Mouse (Mus musculus): ENCODE results near the gene Tbx15. TPM values are rescaled to one million over a fixed set of nuclear protein-coding genes. Genes with fewer than 3 reads are reported as not detected.

The Tbx15 gene
- polyA plus RNA-seq, 1 experiment = 0.19 TPM

DNA sequence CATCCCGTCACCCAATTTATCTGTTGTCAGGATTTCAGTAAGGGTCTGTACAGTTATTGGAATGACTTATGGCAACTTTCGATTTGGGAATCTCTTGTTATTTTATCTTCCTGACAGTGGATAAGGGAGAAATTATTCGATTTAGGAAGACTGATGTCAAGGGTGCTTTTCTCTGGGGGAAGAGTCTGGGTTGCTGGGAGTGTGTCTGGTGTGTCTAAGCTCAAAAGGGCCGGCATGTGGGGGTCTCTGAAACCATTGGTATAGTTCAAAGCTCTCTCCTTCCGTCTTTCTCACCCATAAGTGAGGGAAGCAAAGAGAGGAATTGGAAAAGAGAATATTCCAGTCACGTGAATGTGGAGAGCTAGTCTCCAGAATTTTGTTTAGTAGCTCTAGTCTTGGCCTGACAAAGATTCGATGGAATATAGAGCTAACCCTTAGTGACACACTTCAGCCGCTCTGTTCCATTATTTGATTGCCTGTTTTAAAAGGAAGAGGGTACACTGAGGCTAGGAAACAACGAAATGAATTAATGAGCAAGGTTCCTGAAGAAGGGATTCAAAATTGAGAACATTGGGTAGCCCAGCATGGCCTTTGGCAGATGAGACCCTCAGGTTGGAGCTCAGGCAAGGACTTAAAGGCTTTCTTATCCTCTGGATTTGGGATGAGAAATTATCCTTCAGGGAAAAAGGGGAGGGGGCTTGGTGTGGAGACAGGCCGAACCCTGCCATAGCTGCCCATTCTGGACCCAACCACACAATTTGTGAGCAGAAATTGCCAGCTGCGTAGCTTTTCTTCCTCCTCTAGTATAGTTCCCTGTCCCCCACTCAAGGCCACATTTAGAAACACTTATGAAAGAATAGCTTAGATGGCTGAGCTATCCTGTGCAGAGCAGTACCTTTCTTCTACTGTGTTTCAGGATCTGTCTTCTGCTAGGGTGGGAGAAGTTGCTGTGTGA, 15.5 kb downstream of the Tbx15 start:
- TF ChIP-seq CTCF (IDR thresholded peaks at IDR 0.05; ENCODE audit: control insufficient read depth, insufficient read depth, insufficient replicate concordance, low read depth, low read length) (no peak), POLR2A (IDR thresholded peaks at IDR 0.05; ENCODE audit: control insufficient read depth, low read depth, low read length) (no peak)
- no peak overlapping the region for H3K27ac ChIP-seq (ENCODE audit: control insufficient read depth, insufficient read depth, low read depth, low read length)
- H3K4me1 ChIP-seq (ENCODE audit: control insufficient read depth, insufficient read depth, low read length) = peaks cover 15% of the 10 kb centered on the region
- H3K27me3 ChIP-seq (ENCODE audit: control insufficient read depth, insufficient read depth, low read length) = peaks cover 23% of the 10 kb centered on the region
- no peak overlapping the region for H3K4me3 ChIP-seq (ENCODE audit: control insufficient read depth, low read depth, low read length)
- no peaks in the 10 kb centered on the region for H3K36me3 ChIP-seq (ENCODE audit: control insufficient read depth, insufficient read depth, low read length)

GRCm38 (mm10) chr3:99256366-99256750, 16.2 kb downstream of the Tbx15 start:
- Histone ChIP-seq H3K27ac (ENCODE audit: control insufficient read depth, insufficient read depth, low read depth, low read length) (no peak overlapping the region), H3K36me3 (ENCODE audit: control insufficient read depth, insufficient read depth, low read length) (no peaks in the 10 kb centered on the region), H3K27me3 (ENCODE audit: control insufficient read depth, insufficient read depth, low read length) (peaks cover 25% of the 10 kb centered on the region), H3K4me3 (ENCODE audit: control insufficient read depth, low read depth, low read length) (no peak overlapping the region), H3K4me1 (ENCODE audit: control insufficient read depth, insufficient read depth, low read length) (peaks cover 18% of the 10 kb centered on the region)
- no peak for TF ChIP-seq POLR2A (IDR thresholded peaks at IDR 0.05; ENCODE audit: control insufficient read depth, low read depth, low read length)
- no peak for TF ChIP-seq CTCF (IDR thresholded peaks at IDR 0.05; ENCODE audit: control insufficient read depth, insufficient read depth, insufficient replicate concordance, low read depth, low read length)

- TF ChIP-seq CTCF (IDR thresholded peaks at IDR 0.05; ENCODE audit: control insufficient read depth, insufficient read depth, insufficient replicate concordance, low read depth, low read length) (no peak), POLR2A (IDR thresholded peaks at IDR 0.05; ENCODE audit: control insufficient read depth, low read depth, low read length) (no peak)
- H3K36me3 ChIP-seq (ENCODE audit: control insufficient read depth, insufficient read depth, low read length) = no peaks in the 10 kb centered on the region
- no peak overlapping the region for H3K4me3 ChIP-seq (ENCODE audit: control insufficient read depth, low read depth, low read length)
- no peak overlapping the region for H3K27ac ChIP-seq (ENCODE audit: control insufficient read depth, insufficient read depth, low read depth, low read length)
- peaks cover 27% of the 10 kb centered on the region for H3K27me3 ChIP-seq (ENCODE audit: control insufficient read depth, insufficient read depth, low read length)
- peaks cover 20% of the 10 kb centered on the region for H3K4me1 ChIP-seq (ENCODE audit: control insufficient read depth, insufficient read depth, low read length)
Observed at GRCm38 (mm10) chr3:99256766-99257165, 16.6 kb downstream of the Tbx15 start.

DNA sequence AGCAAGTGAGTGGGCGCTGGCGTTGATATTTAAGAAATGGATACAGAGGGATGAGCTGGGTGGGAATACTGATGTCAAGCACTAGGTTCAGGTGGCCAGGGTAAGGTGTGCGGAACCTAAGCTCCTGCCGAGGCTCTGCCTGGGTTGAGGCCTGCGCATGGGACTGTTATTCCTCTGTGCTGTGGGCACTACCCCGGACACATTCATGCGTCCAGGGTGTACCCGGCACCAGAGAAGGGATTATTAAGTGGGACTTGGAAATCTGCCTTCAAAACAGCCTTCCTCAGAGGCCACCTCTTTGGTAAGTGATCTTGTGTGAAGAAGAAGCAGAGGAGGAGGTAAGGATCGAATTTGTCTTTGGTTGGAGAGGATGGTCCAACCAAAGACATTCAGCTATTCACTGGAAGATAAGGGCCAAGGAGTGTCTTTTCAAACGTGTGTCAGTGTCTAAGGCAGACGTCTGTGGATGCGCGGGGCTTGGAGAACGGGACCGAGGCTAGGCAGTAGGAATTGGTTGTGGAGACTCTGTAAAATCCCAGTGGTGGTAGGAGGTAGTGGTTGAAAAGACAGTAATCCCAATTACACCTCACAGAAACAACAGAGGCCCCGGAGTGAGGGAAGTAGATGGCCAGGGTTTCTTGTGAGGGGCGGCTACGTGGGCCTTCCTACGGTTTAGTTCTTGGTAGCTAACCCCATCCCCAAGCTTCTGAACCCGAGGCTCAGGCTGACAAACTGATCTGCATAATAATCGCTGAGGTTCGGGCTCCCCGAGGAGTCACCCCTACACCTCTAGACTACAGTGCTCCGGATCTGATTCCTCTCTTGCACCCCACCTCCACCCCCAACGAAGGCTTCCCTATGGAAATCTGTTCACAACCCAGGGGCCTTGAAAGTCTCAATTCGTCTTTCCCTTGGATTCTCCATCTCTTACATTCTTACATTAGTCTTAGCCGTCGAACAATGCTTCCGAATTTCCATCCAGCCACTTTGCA, 17.7 kb downstream of the Tbx15 start:
- Histone ChIP-seq H3K36me3 (ENCODE audit: control insufficient read depth, insufficient read depth, low read length) (no peaks in the 10 kb centered on the region), H3K4me3 (ENCODE audit: control insufficient read depth, low read depth, low read length) (no peak overlapping the region), H3K27ac (ENCODE audit: control insufficient read depth, insufficient read depth, low read depth, low read length) (no peak overlapping the region), H3K27me3 (ENCODE audit: control insufficient read depth, insufficient read depth, low read length) (peaks cover 27% of the 10 kb centered on the region), H3K4me1 (ENCODE audit: control insufficient read depth, insufficient read depth, low read length) (peaks cover 20% of the 10 kb centered on the region)
- no peak for TF ChIP-seq POLR2A (IDR thresholded peaks at IDR 0.05; ENCODE audit: control insufficient read depth, low read depth, low read length)
- no peak for TF ChIP-seq CTCF (IDR thresholded peaks at IDR 0.05; ENCODE audit: control insufficient read depth, insufficient read depth, insufficient replicate concordance, low read depth, low read length)

DNA sequence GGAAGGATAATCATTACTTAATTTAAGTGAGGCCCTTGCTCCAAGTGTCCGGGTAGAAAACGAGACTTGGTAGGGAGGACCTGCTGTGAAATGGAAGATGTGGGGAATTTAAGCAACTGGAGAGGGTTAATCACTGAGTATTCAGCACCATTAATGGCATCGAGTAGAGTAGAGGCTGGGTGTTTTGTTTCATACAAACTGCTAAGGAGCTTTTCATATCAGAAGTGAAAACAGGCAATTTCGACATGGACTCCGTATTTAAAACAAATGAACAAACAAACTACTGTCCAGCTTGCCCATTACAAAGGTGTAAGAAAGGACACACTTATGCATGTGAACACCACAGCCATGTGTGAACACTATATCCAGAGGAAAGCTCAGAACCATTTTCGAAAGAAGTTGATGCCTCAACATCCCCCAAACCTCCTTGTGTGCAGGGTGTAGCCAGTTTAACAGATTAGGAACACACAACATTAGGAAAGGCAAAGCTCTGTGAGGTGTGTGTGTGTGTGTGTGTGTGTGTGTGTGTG, 19.6 kb downstream of the Tbx15 start:
- TF ChIP-seq POLR2A (IDR thresholded peaks at IDR 0.05; ENCODE audit: control insufficient read depth, low read depth, low read length) (no peak), CTCF (IDR thresholded peaks at IDR 0.05; ENCODE audit: control insufficient read depth, insufficient read depth, insufficient replicate concordance, low read depth, low read length) (no peak)
- Histone ChIP-seq H3K4me1 (ENCODE audit: control insufficient read depth, insufficient read depth, low read length) (peaks cover 11% of the 10 kb centered on the region; the same call in 1 of the 2 replicates), H3K36me3 (ENCODE audit: control insufficient read depth, insufficient read depth, low read length) (no peaks in the 10 kb centered on the region), H3K4me3 (ENCODE audit: control insufficient read depth, low read depth, low read length) (no peak overlapping the region), H3K27ac (ENCODE audit: control insufficient read depth, insufficient read depth, low read depth, low read length) (no peak overlapping the region), H3K27me3 (ENCODE audit: control insufficient read depth, insufficient read depth, low read length) (peaks cover 16% of the 10 kb centered on the region)

- TF ChIP-seq POLR2A (IDR thresholded peaks at IDR 0.05; ENCODE audit: control insufficient read depth, low read depth, low read length) (no peak), CTCF (IDR thresholded peaks at IDR 0.05; ENCODE audit: control insufficient read depth, insufficient read depth, insufficient replicate concordance, low read depth, low read length) (no peak)
- Histone ChIP-seq H3K36me3 (ENCODE audit: control insufficient read depth, insufficient read depth, low read length) (no peaks in the 10 kb centered on the region), H3K27ac (ENCODE audit: control insufficient read depth, insufficient read depth, low read depth, low read length) (no peak overlapping the region)
Observed at GRCm38 (mm10) chr3:99260395-99260794, 20.2 kb downstream of the Tbx15 start.

More at GRCm38 (mm10) chr3:99260395-99260794, 20.2 kb downstream of the Tbx15 start:
- Histone ChIP-seq H3K27me3 (ENCODE audit: control insufficient read depth, insufficient read depth, low read length) (peaks cover 11% of the 10 kb centered on the region), H3K4me1 (ENCODE audit: control insufficient read depth, insufficient read depth, low read length) (peaks cover 11% of the 10 kb centered on the region; the same call in 1 of the 2 replicates), H3K4me3 (ENCODE audit: control insufficient read depth, low read depth, low read length) (no peak overlapping the region)
